Mouse (Mus musculus) thymus, adult 2 months (tissue): ENCODE measurements around the gene Cnot1. TPM values are rescaled to one million over a fixed set of nuclear protein-coding genes. Genes with fewer than 3 reads are reported as not detected.

Source experiments
- DNase-seq: peaks from one replicate; pipeline ENCODE4 v3.0.0; 2021
- H3K27ac ChIP-seq: fragments of 200-500 bp; 2 replicates; pipeline ENCODE4 v1.5.1; 2012; ENCODE audit warnings: low read length, control low read depth; ENCODE audit not compliant: control insufficient read depth, insufficient read depth
- H3K27me3 ChIP-seq: fragments of 200-500 bp; 2 replicates; pipeline ENCODE4 v1.6.1; 2012; ENCODE audit warnings: mild to moderate bottlenecking, low read length, moderate library complexity, mixed read lengths; ENCODE audit not compliant: control insufficient read depth, insufficient read depth
- H3K36me3 ChIP-seq: fragments of 200-500 bp; 2 replicates; pipeline ENCODE4 v1.6.1; 2012; ENCODE audit warnings: mild to moderate bottlenecking, low read length, moderate library complexity; ENCODE audit not compliant: control insufficient read depth, insufficient read depth
- H3K4me1 ChIP-seq: fragments of 200-500 bp; replicated peaks from 2 replicates; pipeline ENCODE4 v1.6.1; 2012; ENCODE audit warnings: low read length; ENCODE audit not compliant: control insufficient read depth, insufficient read depth
- H3K4me3 ChIP-seq: fragments of 200-500 bp; 2 replicates; pipeline ENCODE4 v1.5.1; 2012; ENCODE audit warnings: mild to moderate bottlenecking, low read length, control low read depth, moderate library complexity; ENCODE audit not compliant: control insufficient read depth, insufficient read depth
- CTCF ChIP-seq: fragments of 200-500 bp; IDR thresholded peaks from 2 replicates; pipeline ENCODE4 v1.5.1; 2012; ENCODE audit warnings: mild to moderate bottlenecking, control low read depth, low read length, moderate library complexity, borderline replicate concordance; ENCODE audit not compliant: control insufficient read depth, poor library complexity, insufficient read depth; ENCODE audit errors: extremely low read depth
- POLR2A ChIP-seq: fragments of 200-500 bp; IDR thresholded peaks from 2 replicates; pipeline ENCODE4 v1.6.1; 2012; ENCODE audit warnings: mild to moderate bottlenecking, low read length, control low read depth, moderate library complexity; ENCODE audit not compliant: control insufficient read depth, poor library complexity, insufficient read depth; ENCODE audit errors: extremely low read depth
- WGBS: fragments of 180-500 bp; shearing (Covaris S2); methylation state at CpG from one replicate; pipeline ENCODE4 v1.1.7; 2018; 5-methylcytosine and 5-hydroxymethylcytosine counted together
- polyA plus RNA-seq: library from polyadenylated mRNA; depleted of rRNA; stranded (reverse); fragments of >200 nt; gene quantifications from 2 replicates; pipeline ENCODE4 v1.2.3, GENCODE M21; 2012

Gene Cnot1
- polyA plus RNA-seq, 1 experiment = 229 TPM

GRCm38 (mm10) chr8:95697128-95697527 is 110.1 kb downstream of the Cnot1 start:
- Histone ChIP-seq H3K4me3 (no peak overlapping the region), H3K27me3 (no peaks in the 10 kb centered on the region; the same call in 1 of the 2 replicates), H3K36me3 (no peaks in the 10 kb centered on the region), H3K4me1 (no peaks in the 10 kb centered on the region), H3K27ac (no peak overlapping the region)
- 3% methylated on average over 11 of the region's 11 CpGs for WGBS
- TF ChIP-seq CTCF (peak; percentile 86), POLR2A (no peak)
- peak; percentile 84 for DNase-seq

GRCm38 (mm10) chr8:95696661-95697060 is 110.6 kb downstream of the Cnot1 start:
- TF ChIP-seq CTCF = no peak
- TF ChIP-seq POLR2A = no peak
- WGBS = 76% methylated on average over 8 of the region's 8 CpGs
- Histone ChIP-seq H3K27ac (no peak overlapping the region), H3K4me1 (no peaks in the 10 kb centered on the region), H3K4me3 (no peak overlapping the region), H3K27me3 (no peaks in the 10 kb centered on the region; the same call in 1 of the 2 replicates), H3K36me3 (no peaks in the 10 kb centered on the region)
- no peak for DNase-seq

- Histone ChIP-seq H3K36me3 (no peaks in the 10 kb centered on the region), H3K4me3 (no peak overlapping the region), H3K27me3 (no peaks in the 10 kb centered on the region; the same call in 1 of the 2 replicates), H3K27ac (no peak overlapping the region), H3K4me1 (no peaks in the 10 kb centered on the region)
- TF ChIP-seq CTCF = no peak
- TF ChIP-seq POLR2A = no peak
- no peak for DNase-seq
- WGBS = 40% methylated on average over 6 of the region's 6 CpGs
These were observed 112.6 kb downstream of the Cnot1 start for GRCm38 (mm10) chr8:95694631-95695030.

GRCm38 (mm10) chr8:95690929-95691541 is 116.2 kb downstream of the Cnot1 start:
- Histone ChIP-seq H3K36me3 (no peaks in the 10 kb centered on the region), H3K4me3 (no peak overlapping the region), H3K27me3 (no peaks in the 10 kb centered on the region; the same call in 1 of the 2 replicates), H3K4me1 (no peaks in the 10 kb centered on the region), H3K27ac (no peak overlapping the region)
- TF ChIP-seq POLR2A (no peak), CTCF (no peak)
- 79% methylated on average over 13 of the region's 13 CpGs for WGBS
- DNase-seq = no peak

GRCm38 (mm10) chr8:95688073-95688672 is 119.1 kb downstream of the Cnot1 start:
- WGBS = 84% methylated on average over 10 of the region's 10 CpGs
- Histone ChIP-seq H3K27me3 (no peaks in the 10 kb centered on the region), H3K4me1 (no peaks in the 10 kb centered on the region), H3K27ac (no peak overlapping the region), H3K4me3 (no peak overlapping the region), H3K36me3 (no peaks in the 10 kb centered on the region)
- no peak for DNase-seq
- TF ChIP-seq CTCF (no peak), POLR2A (no peak)

GRCm38 (mm10) chr8:95678024-95678611 is 129.1 kb downstream of the Cnot1 start:
- Histone ChIP-seq H3K4me3 (peak overlapping the region; percentile 44), H3K27me3 (peaks cover 7% of the 10 kb centered on the region; the same call in 1 of the 2 replicates), H3K36me3 (no peaks in the 10 kb centered on the region), H3K27ac (no peak overlapping the region), H3K4me1 (peaks cover 10% of the 10 kb centered on the region)
- TF ChIP-seq POLR2A = no peak
- TF ChIP-seq CTCF = no peak
- DNase-seq = peak; percentile 29
- 2% methylated on average over 62 of the region's 70 CpGs for WGBS
